Mouse (Mus musculus) liver, embryonic 14.5 days (tissue): ENCODE results near the gene Tnfrsf19.

Experiments used
- CTCF ChIP-seq: IDR thresholded peaks from 2 replicates; pipeline ENCODE4 v1.5.1; 2016; ENCODE audit warnings: antibody characterized with exemption, low read depth, control low read depth
- EP300 ChIP-seq: IDR thresholded peaks from 2 replicates; pipeline ENCODE4 v1.6.1; 2016; ENCODE audit warnings: antibody characterized with exemption, low read depth

DNA sequence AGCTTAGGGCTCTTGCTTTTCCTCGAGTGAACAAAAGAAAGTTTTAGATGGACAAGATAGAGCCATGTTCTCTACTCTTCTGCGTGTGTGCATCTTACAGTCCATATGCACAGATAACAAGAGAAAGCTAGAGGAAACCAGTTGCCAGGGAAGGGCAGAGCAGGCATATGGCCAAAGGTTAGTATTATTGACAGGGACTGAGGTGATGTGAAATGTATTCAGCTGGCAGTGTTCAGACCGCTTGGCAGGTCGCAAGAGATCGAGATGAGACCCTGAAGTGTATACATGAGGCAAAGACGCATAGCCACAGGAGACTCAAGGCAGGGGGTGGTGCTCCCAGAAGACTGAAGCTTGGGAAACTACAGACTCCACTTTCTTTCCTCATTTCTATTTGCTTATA lies 62.0 kb downstream of the Tnfrsf19 start:
- TF ChIP-seq EP300 (no peak), CTCF (no peak)
